Mouse (Mus musculus): ENCODE measurements around the gene H2-M9. TPM values are rescaled to one million over a fixed set of nuclear protein-coding genes. Genes with fewer than 3 reads are reported as not detected.

H2-M9 gene
- 2.3 TPM for polyA plus RNA-seq (2014; fragmentation: Illumina TruSeq; extraction: RNeasy Lipid Tissue Mini Kit (QIAGEN cat#74804); ENCODE audit: low replicate concordance)

DNA sequence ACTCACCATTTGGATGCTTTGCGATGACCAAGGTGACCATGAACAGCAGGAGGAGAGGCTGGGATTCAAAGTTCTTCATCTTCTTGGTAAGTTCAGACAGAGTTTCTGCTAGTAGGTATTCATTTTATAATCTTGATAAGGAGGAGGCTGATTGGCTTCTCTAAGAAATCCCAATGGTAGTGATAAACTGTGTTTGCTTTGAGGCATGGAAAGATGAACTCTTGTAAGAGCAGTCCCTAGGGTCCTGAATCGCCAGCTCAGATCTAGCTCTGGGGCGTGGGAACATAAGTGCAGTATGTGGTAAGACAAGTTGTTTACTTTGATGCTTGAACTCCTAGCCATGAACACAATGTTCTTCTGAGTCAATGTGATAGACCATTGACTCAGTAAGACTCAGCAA lies at the start of gene H2-M9:
Gene H2-M9 (minus strand): TSS at position 101 of the 400 bp plus-strand sequence.

DNA sequence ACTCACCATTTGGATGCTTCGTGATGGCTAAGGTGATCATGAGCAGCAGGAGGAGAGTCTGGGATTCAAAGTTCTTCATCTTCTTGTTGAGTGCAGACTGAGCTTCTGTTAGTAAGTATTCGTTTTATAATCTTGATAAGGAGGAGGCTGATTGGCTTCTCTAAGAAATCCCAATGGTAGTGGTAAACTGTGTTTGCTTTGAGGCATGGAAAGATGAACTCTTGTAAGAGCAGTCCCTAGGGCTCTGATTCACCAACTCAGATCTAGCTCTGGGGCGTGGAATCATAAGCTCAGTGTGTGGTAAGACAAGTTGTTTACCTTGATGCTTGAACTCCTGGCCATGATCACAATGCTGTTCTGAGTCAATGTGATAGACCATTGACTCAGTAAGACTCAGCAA lies 29.7 kb upstream of the H2-M9 start, which contains the start of gene H2-M1:
Gene H2-M1 (minus strand): TSS at position 101 of the 400 bp plus-strand sequence.

Other genes starting within 250 kb of the H2-M9 start
- not detected for gene H2-M10.4, start 180.3 kb downstream of the H2-M9 start, polyA plus RNA-seq (2014; fragmentation: Illumina TruSeq; extraction: RNeasy Lipid Tissue Mini Kit (QIAGEN cat#74804); ENCODE audit: low replicate concordance)
- gene H2-M11, start 95.6 kb downstream of the H2-M9 start, polyA plus RNA-seq (2014; fragmentation: Illumina TruSeq; extraction: RNeasy Lipid Tissue Mini Kit (QIAGEN cat#74804); ENCODE audit: low replicate concordance) = not detected
- not detected for gene H2-M1, start 29.6 kb upstream of the H2-M9 start, polyA plus RNA-seq (2014; fragmentation: Illumina TruSeq; extraction: RNeasy Lipid Tissue Mini Kit (QIAGEN cat#74804); ENCODE audit: low replicate concordance)
- not detected for gene H2-M10.5, start 130.2 kb upstream of the H2-M9 start, polyA plus RNA-seq (2014; fragmentation: Illumina TruSeq; extraction: RNeasy Lipid Tissue Mini Kit (QIAGEN cat#74804); ENCODE audit: low replicate concordance)
- not detected for gene H2-M10.6, start 169.5 kb upstream of the H2-M9 start, polyA plus RNA-seq (2014; fragmentation: Illumina TruSeq; extraction: RNeasy Lipid Tissue Mini Kit (QIAGEN cat#74804); ENCODE audit: low replicate concordance)
- gene Trim26, start 194.5 kb upstream of the H2-M9 start, polyA plus RNA-seq (2014; fragmentation: Illumina TruSeq; extraction: RNeasy Lipid Tissue Mini Kit (QIAGEN cat#74804); ENCODE audit: low replicate concordance) = 29.4 TPM
- 9.4 TPM for gene Trim15, start 224.5 kb upstream of the H2-M9 start, polyA plus RNA-seq (2014; fragmentation: Illumina TruSeq; extraction: RNeasy Lipid Tissue Mini Kit (QIAGEN cat#74804); ENCODE audit: low replicate concordance)
- gene Trim10, start 226.9 kb upstream of the H2-M9 start, polyA plus RNA-seq (2014; fragmentation: Illumina TruSeq; extraction: RNeasy Lipid Tissue Mini Kit (QIAGEN cat#74804); ENCODE audit: low replicate concordance) = not detected
- 86.2 TPM for gene Trim40, start 247.5 kb upstream of the H2-M9 start, polyA plus RNA-seq (2014; fragmentation: Illumina TruSeq; extraction: RNeasy Lipid Tissue Mini Kit (QIAGEN cat#74804); ENCODE audit: low replicate concordance)

Data from small intestine, adult 10 weeks (tissue).